Mouse (Mus musculus) olfactory bulb, adult 2 months (tissue): ENCODE measurements around the gene Kcna4.

ENCODE experiments used
- CTCF ChIP-seq: fragments of 200-500 bp; IDR thresholded peaks from 2 replicates; pipeline ENCODE4 v1.5.1; 2012; ENCODE audit warnings: low read depth, mild to moderate bottlenecking, low read length, moderate library complexity; ENCODE audit not compliant: insufficient read depth
- POLR2A ChIP-seq: fragments of 200-500 bp; IDR thresholded peaks from 2 replicates; pipeline ENCODE4 v1.6.1; 2012; ENCODE audit warnings: mild to moderate bottlenecking, low read depth, low read length, moderate library complexity; ENCODE audit not compliant: insufficient read depth

GRCm38 (mm10) chr2:107291142-107291541 lies 703 bp downstream of the Kcna4 start:
- TF ChIP-seq CTCF, result no peak
- no peak for TF ChIP-seq POLR2A
